Mouse (Mus musculus): ENCODE data around the gene Fbxo28. TPM values are rescaled to one million over a fixed set of nuclear protein-coding genes. Genes with fewer than 3 reads are reported as not detected.
"Not testable (repeated sequence)": the region's sequence is repeated elsewhere in the genome, so short reads cannot be mapped to it uniquely, and the experiment has no call there.

Gene Fbxo28
- polyA plus RNA-seq, 1 experiment, result 13.9 TPM

DNA sequence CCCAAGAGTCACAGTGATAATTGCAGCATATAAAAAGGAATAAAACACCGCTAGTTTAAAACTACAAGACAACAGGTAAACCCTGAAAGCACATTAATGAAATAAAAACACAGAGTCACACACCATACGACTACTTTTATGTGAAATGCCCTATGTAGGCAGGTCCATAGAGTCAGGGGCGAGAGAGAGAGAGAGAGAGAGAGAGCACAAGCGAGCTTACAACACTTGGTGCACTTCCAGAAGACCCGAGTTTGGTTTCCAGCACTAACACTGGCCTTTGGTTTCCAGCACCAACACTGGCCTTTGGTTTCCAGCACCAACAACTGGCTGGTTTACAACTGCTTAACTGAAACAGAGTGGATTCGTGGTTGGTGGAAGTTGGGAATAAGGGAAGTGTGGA, 564 bp upstream of the Fbxo28 start:
- no peak for DNase-seq (ENCODE audit: low spot score)

GRCm38 (mm10) chr1:182340281-182340680, 1.1 kb downstream of the Fbxo28 start:
- no peak for DNase-seq (ENCODE audit: low spot score)

- DNase-seq (ENCODE audit: low spot score), result no peak
These were observed 2.4 kb downstream of the Fbxo28 start for GRCm38 (mm10) chr1:182338961-182339565.

GRCm38 (mm10) chr1:182333766-182334437, 7.5 kb downstream of the Fbxo28 start:
- DNase-seq (ENCODE audit: low spot score), result no peak

DNA sequence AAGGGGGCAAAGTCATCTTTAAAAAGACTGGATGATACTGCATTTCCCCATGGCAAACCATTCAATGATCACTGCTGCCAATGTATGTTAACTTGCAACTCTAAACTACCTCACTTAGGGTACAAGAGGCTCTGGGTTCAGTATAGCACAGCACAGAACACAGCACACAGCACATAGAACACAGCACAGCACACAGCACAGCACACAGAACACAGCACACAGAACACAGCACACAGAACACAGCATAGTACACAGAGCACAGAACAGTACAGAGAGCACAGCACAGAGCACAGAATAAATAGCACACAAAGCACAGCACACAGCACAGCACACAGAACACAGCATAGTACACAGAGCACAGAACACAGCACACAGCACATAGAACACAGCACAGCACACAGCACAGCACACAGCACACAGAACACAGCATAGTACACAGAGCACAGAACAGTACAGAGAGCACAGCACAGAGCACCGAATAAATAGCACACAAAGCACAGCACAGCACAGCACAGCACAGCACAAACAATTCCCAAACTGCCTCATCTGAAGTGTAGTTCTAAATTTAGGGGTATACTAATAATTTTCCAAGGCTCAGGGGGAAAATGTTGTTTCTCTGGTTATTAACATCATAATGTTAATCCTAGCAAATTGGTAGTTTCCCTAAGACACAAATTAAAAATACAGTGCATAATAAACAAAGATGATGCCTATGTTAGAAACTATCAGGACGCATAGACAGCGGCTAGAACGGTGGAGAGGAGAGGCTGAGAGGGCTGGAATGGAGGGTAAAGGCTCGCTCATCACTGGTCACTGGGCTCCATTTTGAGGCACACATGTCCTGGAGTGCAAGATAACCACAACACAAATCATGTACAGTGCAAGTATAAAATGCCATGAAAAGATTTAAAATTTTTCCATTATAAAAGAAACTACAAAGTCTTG, 9.1 kb downstream of the Fbxo28 start:
- DNase-seq (ENCODE audit: low spot score), result no peak

DNA sequence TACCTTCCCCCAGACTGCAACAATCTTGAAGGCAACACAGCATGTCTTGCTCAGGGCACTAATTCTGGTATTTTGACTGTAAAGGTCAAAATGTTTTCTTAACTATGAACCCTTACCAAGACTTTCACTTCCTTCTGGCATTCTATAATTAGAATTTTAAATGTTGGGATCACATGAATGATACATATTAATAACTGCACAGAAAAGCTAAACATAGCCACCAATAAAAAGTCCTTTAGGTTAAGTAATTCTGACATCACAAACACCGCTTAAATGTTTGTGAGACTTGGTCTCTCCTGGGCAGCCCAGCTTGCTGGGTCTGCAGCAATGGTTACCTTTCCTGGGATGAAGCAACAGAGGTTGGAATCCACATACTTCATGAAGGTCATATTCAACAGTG, 15.5 kb downstream of the Fbxo28 start:
- no peak for DNase-seq (ENCODE audit: low spot score)

- no peak for DNase-seq (ENCODE audit: low spot score)
These were observed 16.9 kb downstream of the Fbxo28 start for GRCm38 (mm10) chr1:182324552-182324951.

GRCm38 (mm10) chr1:182323139-182323538, 18.3 kb downstream of the Fbxo28 start:
- no peak for DNase-seq (ENCODE audit: low spot score)

DNA sequence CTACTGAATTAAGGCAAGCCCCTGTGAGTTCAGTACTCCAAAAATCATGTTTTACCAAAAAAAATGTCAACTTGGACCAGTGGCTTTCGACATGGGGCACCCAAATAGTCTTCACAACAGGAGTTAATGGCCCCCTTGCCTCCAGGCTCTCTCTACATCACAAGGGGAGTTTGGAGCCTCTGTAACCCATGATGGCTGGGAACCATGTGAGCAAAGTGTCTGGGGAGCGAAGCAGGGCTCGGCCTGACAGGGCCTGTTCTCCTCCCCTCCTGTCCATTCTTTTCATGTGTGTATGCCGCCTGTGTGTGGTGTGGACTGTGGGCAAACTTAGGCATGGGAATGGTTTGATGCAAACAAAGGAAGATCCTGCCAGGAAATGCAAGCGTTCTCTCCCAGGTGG, 27.2 kb downstream of the Fbxo28 start:
- no peak for DNase-seq (ENCODE audit: low spot score)

GRCm38 (mm10) chr1:182313181-182313580, 28.2 kb downstream of the Fbxo28 start:
- no peak for DNase-seq (ENCODE audit: low spot score)

GRCm38 (mm10) chr1:182311376-182311775, 30.1 kb downstream of the Fbxo28 start:
- no peak for DNase-seq (ENCODE audit: low spot score)

- no peak for DNase-seq (ENCODE audit: low spot score)
These were observed 31.1 kb downstream of the Fbxo28 start for GRCm38 (mm10) chr1:182310316-182310715.

DNA sequence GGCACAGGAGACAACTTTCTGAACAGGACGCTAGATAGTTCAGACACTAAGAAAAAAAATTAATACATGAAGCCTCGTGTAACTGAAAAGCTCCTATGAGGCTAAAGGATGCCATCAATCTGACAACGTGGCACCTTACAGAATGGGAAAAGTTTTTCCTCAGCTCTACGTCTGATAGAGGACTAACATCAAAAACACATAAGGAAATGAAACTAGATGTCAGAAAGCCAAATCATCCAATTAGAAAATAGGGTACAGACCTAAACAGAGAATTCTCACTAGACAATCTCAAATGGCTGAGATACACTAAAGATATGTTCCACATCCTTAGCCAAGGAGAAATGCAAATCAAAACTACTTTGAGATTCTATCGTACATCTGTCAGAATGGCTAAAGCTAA, 32.0 kb downstream of the Fbxo28 start:
- no peak for DNase-seq (ENCODE audit: low spot score)

GRCm38 (mm10) chr1:182302916-182303315, 38.5 kb downstream of the Fbxo28 start:
- no peak for DNase-seq (ENCODE audit: low spot score)

DNA sequence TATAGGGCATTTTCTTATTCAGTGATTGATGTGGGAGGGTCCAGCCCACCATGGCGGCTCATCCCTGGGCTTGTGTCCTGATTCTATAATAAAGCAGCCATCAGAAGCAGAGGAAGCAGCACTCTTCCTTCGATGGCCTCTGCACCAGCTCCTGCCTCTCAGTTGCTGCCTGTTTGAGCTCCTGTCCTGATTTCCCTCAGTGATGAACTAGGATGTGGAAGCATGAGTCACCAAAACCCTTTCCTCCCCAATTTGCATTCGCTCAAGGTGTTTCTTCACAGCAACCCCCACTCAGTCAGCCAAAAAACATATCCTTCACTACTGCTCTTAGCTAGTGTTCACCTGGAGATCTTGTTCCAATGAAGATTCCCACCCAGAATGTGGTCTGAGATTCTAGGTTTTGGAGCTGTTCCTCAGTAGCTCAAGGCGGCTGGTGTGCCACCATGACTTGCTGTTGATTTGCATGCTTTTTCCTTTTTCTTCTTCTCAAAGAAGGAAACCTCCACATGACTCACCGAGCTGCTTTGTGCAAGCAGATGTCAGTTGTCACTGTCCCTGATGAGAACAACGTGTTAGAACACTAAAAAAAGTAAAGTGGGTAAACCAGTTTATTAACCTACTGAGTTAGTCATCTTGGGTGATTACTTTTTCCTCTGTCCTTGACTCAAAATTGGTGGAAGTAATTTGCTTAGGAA, 39.1 kb downstream of the Fbxo28 start:
- no peak for DNase-seq (ENCODE audit: low spot score)

DNA sequence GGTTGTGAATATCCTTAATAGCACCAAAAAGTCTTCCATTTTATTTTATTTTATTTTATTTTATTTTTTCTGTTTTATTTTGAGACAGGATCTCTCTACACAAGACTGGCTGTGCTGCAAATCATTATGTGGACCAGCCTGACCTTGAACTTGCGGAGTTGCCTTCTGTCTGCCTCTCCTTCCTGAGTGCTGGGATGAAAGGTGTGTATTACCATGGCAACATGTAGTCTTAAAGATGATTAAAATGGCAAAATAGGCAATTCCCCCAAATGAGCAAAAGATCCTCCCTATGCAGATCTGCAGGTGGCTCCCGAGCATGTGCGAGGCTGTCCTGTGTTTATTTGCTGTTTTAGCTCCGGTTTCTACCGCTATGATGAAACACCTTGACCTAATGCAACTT, 43.6 kb downstream of the Fbxo28 start:
- DNase-seq (ENCODE audit: low spot score), result no peak

DNA sequence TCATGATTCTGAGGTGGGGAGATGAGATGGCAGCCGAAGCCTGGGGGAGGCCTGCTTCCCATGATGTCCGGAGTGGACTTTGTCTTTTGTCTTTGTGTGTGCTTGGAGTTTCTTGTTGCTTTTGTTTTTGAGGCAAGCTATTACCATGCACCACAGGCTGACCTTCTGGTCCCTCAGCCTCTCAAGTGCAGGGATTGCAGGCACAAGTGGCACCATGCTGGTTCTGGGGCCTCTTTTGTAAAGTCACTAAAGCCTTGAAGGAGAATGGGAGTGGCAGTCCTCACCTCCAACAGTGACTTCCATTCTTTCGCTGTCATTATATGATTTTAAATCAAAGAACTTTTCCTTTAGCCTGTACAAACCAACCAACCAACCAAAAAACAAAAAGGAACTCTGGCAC, 44.2 kb downstream of the Fbxo28 start:
- no peak for DNase-seq (ENCODE audit: low spot score)

GRCm38 (mm10) chr1:182296816-182297215, 44.6 kb downstream of the Fbxo28 start:
- DNase-seq (ENCODE audit: low spot score), result no peak

DNA sequence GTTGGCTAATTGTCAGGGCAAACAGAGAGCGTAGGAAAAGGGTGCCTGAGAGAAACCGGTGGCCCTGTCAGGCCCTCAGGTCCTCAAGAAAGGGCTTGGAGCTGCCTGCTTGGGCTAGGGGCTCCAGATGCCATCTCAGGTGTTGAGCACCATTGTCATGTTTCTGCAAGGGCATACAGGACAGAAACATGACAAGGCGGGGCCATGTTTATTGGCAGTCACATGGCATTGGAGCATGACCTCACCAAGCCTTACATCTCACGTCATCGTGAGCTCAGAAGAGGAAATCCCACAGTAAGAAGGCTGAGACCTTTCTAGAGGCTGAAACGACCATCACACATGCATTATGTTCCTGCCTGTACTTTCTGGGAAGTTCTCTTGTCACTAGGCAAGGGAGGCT, 45.3 kb downstream of the Fbxo28 start:
- no peak for DNase-seq (ENCODE audit: low spot score)

DNA sequence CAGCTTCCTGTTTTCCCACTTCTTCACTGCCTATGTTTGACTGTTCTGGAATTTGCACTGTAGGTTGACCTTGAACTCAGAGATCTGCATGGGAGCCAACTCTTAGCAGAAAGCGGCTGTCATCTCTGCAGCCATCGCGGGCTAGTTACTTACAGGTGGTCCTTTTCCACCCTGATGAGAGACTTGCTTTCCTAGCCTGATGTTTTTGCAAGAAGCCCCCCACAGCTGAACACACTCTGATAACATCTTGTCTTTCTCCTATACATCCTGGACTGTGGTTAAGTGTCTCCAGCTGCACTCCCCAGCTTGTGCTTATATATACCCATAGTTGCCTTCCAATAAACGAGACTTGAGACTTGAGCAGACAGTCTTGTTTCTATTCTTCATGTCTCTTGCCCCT, 49.1 kb downstream of the Fbxo28 start:
- DNase-seq (ENCODE audit: low spot score), result no peak

- not testable (repeated sequence) for DNase-seq (ENCODE audit: low spot score)
These were observed 50.7 kb downstream of the Fbxo28 start for GRCm38 (mm10) chr1:182290741-182291140.

DNA sequence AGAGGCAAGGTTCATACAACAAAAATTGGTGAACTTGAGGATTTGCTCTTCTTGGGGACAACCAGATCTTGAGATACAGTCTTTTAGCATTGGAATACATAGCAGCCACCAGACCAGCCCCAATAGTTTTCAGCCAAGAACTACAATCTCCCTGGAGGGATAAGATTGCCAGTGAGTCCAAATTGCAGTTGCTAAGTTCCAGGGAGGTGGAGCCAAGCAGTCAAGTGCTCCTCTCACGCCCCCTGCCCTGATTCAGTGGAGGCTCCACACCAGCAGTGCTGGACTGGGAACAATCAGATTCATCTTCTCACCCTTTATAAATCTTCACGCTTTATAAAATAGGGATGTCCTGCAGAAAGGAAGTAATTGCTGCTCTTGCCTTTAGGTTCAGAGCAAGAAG, 51.6 kb downstream of the Fbxo28 start:
- no peak for DNase-seq (ENCODE audit: low spot score)

All from urinary bladder, adult 2 months (tissue).